Mouse (Mus musculus) myocyte (in vitro differentiated cells): ENCODE measurements around the gene Trpd52l3. TPM values are rescaled to one million over a fixed set of nuclear protein-coding genes. Genes with fewer than 3 reads are reported as not detected.
A peak's percentile ranks its signal among the peaks of the same experiment; 100 is the strongest.

Experiments
- H3K27me3 ChIP-seq: one replicate; pipeline ENCODE4 v1.6.1; 2011; ENCODE audit not compliant: control insufficient read depth, insufficient read depth, insufficient read length
- H3K36me3 ChIP-seq: one replicate; pipeline ENCODE4 v1.6.1; 2011; ENCODE audit not compliant: control insufficient read depth, insufficient read depth
- H3K4me2 ChIP-seq: one replicate; pipeline ENCODE4 v1.6.1; 2011; ENCODE audit warnings: low read depth, control low read depth
- H3K4me3 ChIP-seq: one replicate; pipeline ENCODE4 v1.5.1; 2011; ENCODE audit warnings: mild to moderate bottlenecking, control low read depth, moderate library complexity
- H3K79me2 ChIP-seq: one replicate; pipeline ENCODE4 v1.6.1; 2011; ENCODE audit not compliant: control insufficient read depth, insufficient read depth
- H3ac ChIP-seq: one replicate; pipeline ENCODE4 v1.6.1; 2011; ENCODE audit not compliant: control insufficient read depth, insufficient read length
- CEBPB ChIP-seq: IDR thresholded peaks from 2 replicates; pipeline ENCODE4 v1.6.1; 2011; ENCODE audit warnings: mild to moderate bottlenecking, moderate library complexity; ENCODE audit not compliant: poor library complexity, insufficient read depth, severe bottlenecking
- E2F4 ChIP-seq: IDR thresholded peaks from one replicate; pipeline ENCODE4 v1.6.1; 2011; ENCODE audit warnings: mild to moderate bottlenecking, control low read depth, moderate library complexity; ENCODE audit not compliant: insufficient read depth
- MAX ChIP-seq: IDR thresholded peaks from one replicate; pipeline ENCODE4 v1.6.1; 2011; ENCODE audit warnings: low read depth, mild to moderate bottlenecking, control low read depth
- MYOD1 ChIP-seq, 3 experiments: IDR thresholded peaks; one replicate each; pipeline ENCODE4 v1.6.1; 2011; ENCODE audit warnings: control low read depth in 2 of 3, low read depth in 2 of 3, mild to moderate bottlenecking in 2 of 3, moderate library complexity in 1 of 3; ENCODE audit not compliant: insufficient read length in 2 of 3, control insufficient read depth in 1 of 3
- MYOG ChIP-seq, 3 experiments: IDR thresholded peaks; one replicate each; pipeline ENCODE4 v1.6.1; 2011; ENCODE audit warnings: control low read depth in 2 of 3, low read depth in 2 of 3, mild to moderate bottlenecking in 2 of 3; ENCODE audit not compliant: insufficient read length in 2 of 3, control insufficient read depth in 1 of 3, insufficient read depth in 1 of 3
- POLR2A ChIP-seq: IDR thresholded peaks from one replicate; pipeline ENCODE4 v1.6.1; 2011; ENCODE audit warnings: low read depth, mild to moderate bottlenecking, control low read depth, moderate library complexity; ENCODE audit not compliant: insufficient read length
- POLR2AphosphoS2 ChIP-seq: IDR thresholded peaks from one replicate; pipeline ENCODE4 v1.6.1; 2011; ENCODE audit warnings: low read depth, control low read depth; ENCODE audit not compliant: insufficient read length
- REST ChIP-seq: IDR thresholded peaks from one replicate; pipeline ENCODE4 v1.6.1; 2011; ENCODE audit warnings: mild to moderate bottlenecking, control low read depth, moderate library complexity; ENCODE audit not compliant: insufficient read depth, insufficient read length
- SRF ChIP-seq: IDR thresholded peaks from one replicate; pipeline ENCODE4 v1.6.1; 2011; ENCODE audit warnings: low read depth; ENCODE audit not compliant: control insufficient read depth, insufficient read length
- TCF12 ChIP-seq: IDR thresholded peaks from one replicate; pipeline ENCODE4 v1.6.1; 2011; ENCODE audit warnings: mild to moderate bottlenecking, control low read depth; ENCODE audit not compliant: poor library complexity, insufficient read depth, severe bottlenecking
- TCF3 ChIP-seq: IDR thresholded peaks from one replicate; pipeline ENCODE4 v1.6.1; 2011; ENCODE audit warnings: low read depth, control low read depth; ENCODE audit not compliant: insufficient read length
- USF1 ChIP-seq: IDR thresholded peaks from one replicate; pipeline ENCODE4 v1.6.1; 2011; ENCODE audit warnings: low read depth, mild to moderate bottlenecking, control low read depth, moderate library complexity
- polyA plus RNA-seq: library from polyadenylated mRNA; unstranded; fragments of >200 nt; fragmentation: generic; extraction: Trizol; gene quantifications from one replicate; pipeline ENCODE4 v1.2.1, GENCODE M21; 2012; ENCODE audit warnings: missing spikeins

Gene Trpd52l3
- polyA plus RNA-seq, 1 experiment: not detected

GRCm38 (mm10) chr19:29984208-29985005 is 19.2 kb upstream of the Trpd52l3 start:
- peak overlapping the region; percentile 38 for H3K4me2 ChIP-seq
- H3ac ChIP-seq: no peak overlapping the region
- H3K4me3 ChIP-seq: no peak overlapping the region
- TF ChIP-seq MYOG (IDR thresholded peaks at IDR 0.05; ENCODE audit: control insufficient read depth in 1 of 3, insufficient read depth in 1 of 3, insufficient read length in 2 of 3, low read depth in 2 of 3): no peak
- no peak for TF ChIP-seq POLR2A
- no peak for TF ChIP-seq TCF3
- TF ChIP-seq E2F4: no peak
- no peak for TF ChIP-seq USF1
- TF ChIP-seq POLR2AphosphoS2: no peak
- TF ChIP-seq CEBPB: no peak
- TF ChIP-seq MYOD1 (IDR thresholded peaks at IDR 0.05; ENCODE audit: control insufficient read depth in 1 of 3, insufficient read length in 2 of 3, low read depth in 2 of 3): no peak
- no peak for TF ChIP-seq MAX
- no peak for TF ChIP-seq REST
- TF ChIP-seq SRF: no peak
- TF ChIP-seq TCF12: no peak
- no peaks in the 10 kb centered on the region for H3K36me3 ChIP-seq
- H3K79me2 ChIP-seq: no peaks in the 10 kb centered on the region
- no peaks in the 10 kb centered on the region for H3K27me3 ChIP-seq

GRCm38 (mm10) chr19:29986464-29987091 is 17.0 kb upstream of the Trpd52l3 start:
- Histone ChIP-seq H3K4me3 (no peak overlapping the region), H3K27me3 (no peaks in the 10 kb centered on the region), H3K36me3 (no peaks in the 10 kb centered on the region), H3K4me2 (peak overlapping the region; percentile 14), H3ac (no peak overlapping the region), H3K79me2 (no peaks in the 10 kb centered on the region)
- no peak for TF ChIP-seq MYOG (IDR thresholded peaks at IDR 0.05; ENCODE audit: control insufficient read depth in 1 of 3, insufficient read depth in 1 of 3, insufficient read length in 2 of 3, low read depth in 2 of 3)
- no peak for TF ChIP-seq CEBPB
- TF ChIP-seq POLR2A: no peak
- no peak for TF ChIP-seq REST
- no peak for TF ChIP-seq SRF
- no peak for TF ChIP-seq MYOD1 (IDR thresholded peaks at IDR 0.05; ENCODE audit: control insufficient read depth in 1 of 3, insufficient read length in 2 of 3, low read depth in 2 of 3)
- no peak for TF ChIP-seq MAX
- TF ChIP-seq E2F4: no peak
- no peak for TF ChIP-seq TCF3
- TF ChIP-seq POLR2AphosphoS2: no peak
- TF ChIP-seq USF1: no peak
- no peak for TF ChIP-seq TCF12

DNA sequence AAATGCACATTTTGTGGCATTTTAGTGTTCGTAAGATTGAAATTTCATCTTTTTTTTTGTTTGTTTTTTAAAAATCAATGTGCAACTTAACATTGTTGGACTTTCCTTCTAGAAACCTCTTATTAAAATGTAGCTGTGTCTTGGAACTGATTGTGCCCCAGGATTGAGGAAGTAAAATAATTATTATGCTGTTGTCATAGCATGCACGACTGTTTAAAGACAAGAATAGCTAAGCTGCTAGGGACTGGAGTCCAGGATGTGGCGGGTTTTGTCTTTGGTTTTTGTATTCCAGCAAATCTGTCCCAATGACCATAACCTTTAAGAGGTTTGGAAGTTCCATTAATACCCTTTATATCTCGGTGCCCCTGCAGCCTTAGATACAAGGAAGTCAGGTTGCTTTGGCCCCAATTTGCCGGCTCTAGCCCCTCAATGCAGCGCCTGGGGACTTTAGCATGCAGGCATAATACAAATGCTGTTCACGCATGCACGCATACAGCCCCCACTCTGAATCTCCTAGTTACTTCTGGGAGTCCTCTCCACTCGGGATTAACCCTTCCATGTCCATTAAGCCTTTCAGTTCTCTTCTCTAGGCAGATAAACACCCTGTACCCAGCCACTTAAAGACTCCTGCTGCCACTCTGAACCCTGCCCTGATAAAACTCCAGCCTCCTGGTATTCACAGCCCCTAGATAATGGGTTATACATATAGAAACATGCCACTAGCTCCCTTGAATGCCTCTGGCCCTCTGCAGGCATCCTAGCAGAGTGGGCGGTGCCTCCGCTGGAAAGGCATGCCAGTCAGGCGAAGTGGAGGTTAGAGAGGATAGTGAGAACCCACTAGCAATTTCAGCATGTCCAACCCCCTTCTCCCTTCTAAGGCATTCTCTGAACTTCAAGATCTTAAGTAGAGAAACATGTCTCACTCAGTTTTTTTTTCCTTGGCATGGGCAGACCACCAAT is 2.9 kb upstream of the Trpd52l3 start:
- Histone ChIP-seq H3K4me3 (no peak overlapping the region), H3ac (no peak overlapping the region), H3K27me3 (no peaks in the 10 kb centered on the region), H3K36me3 (no peaks in the 10 kb centered on the region), H3K4me2 (peak overlapping the region; percentile 18), H3K79me2 (no peaks in the 10 kb centered on the region)
- no peak for TF ChIP-seq TCF12
- no peak for TF ChIP-seq TCF3
- no peak for TF ChIP-seq USF1
- no peak for TF ChIP-seq REST
- no peak for TF ChIP-seq POLR2A
- no peak for TF ChIP-seq SRF
- no peak for TF ChIP-seq MAX
- TF ChIP-seq MYOD1 (IDR thresholded peaks at IDR 0.05; ENCODE audit: control insufficient read depth in 1 of 3, insufficient read length in 2 of 3, low read depth in 2 of 3): no peak
- no peak for TF ChIP-seq POLR2AphosphoS2
- no peak for TF ChIP-seq CEBPB
- TF ChIP-seq E2F4: no peak
- no peak for TF ChIP-seq MYOG (IDR thresholded peaks at IDR 0.05; ENCODE audit: control insufficient read depth in 1 of 3, insufficient read depth in 1 of 3, insufficient read length in 2 of 3, low read depth in 2 of 3)

- Histone ChIP-seq H3K4me3 (no peak overlapping the region), H3K36me3 (no peaks in the 10 kb centered on the region), H3K79me2 (no peaks in the 10 kb centered on the region), H3K27me3 (peaks cover 4% of the 10 kb centered on the region), H3K4me2 (no peak overlapping the region), H3ac (no peak overlapping the region)
- TF ChIP-seq USF1 (no peak), CEBPB (no peak), MAX (no peak), TCF3 (no peak), MYOD1 (IDR thresholded peaks at IDR 0.05; ENCODE audit: control insufficient read depth in 1 of 3, insufficient read length in 2 of 3, low read depth in 2 of 3) (no peak), TCF12 (no peak)
Measured at GRCm38 (mm10) chr19:30001550-30001949, 2.0 kb upstream of the Trpd52l3 start.
